ENCODE assay signal across 11 mouse cellular contexts in genomic region chr5:122698041-122698700, GRCm38 (mm10). TPM values are rescaled to one million over a fixed set of nuclear protein-coding genes. Genes with fewer than 3 reads are reported as not detected.
DNase-seq lines count a peak whose midpoint lies in the region; ATAC-seq and TF ChIP-seq lines count a peak whose summit lies in the region.
"Had no signal": no experiment of that assay in that cellular context is flagged by ENCODE, and none has a peak within 500 bp of the region (broad histone marks: within the 10 kb centered on the region; RNA-seq: fewer than 3 reads in every experiment).

No protein-coding gene starts in this region.

- H3K4me1 ChIP-seq in lung, postnatal 0 days (ENCODE audit: insufficient read depth, low read depth, low read length), result peaks cover 5% of the 10 kb centered on the region; the same call in 1 of the 2 replicates
- H3K4me1 ChIP-seq: limb, embryonic 15.5 days had no signal

- TF ChIP-seq CTCF in lung, postnatal 0 days (IDR thresholded peaks at IDR 0.05), result no peak

- no peak overlapping the region for H3K4me3 ChIP-seq in lung, postnatal 0 days (ENCODE audit: low read depth, low read length)
- H3K4me3 ChIP-seq: hindbrain, embryonic 12.5 days; limb, embryonic 15.5 days had no signal

- peak; percentile 37; the same call in 1 of the 2 replicates for ATAC-seq in lung, postnatal 0 days
- ATAC-seq: Patski had no signal

- no peak overlapping the region for H3K27ac ChIP-seq in lung, postnatal 0 days (ENCODE audit: low read length)
- H3K27ac ChIP-seq: hindbrain, embryonic 12.5 days; limb, embryonic 15.5 days had no signal

- no peak for TF ChIP-seq EP300 in lung, postnatal 0 days (IDR thresholded peaks at IDR 0.05)

- no peaks in the 10 kb centered on the region for H3K27me3 ChIP-seq in lung, postnatal 0 days (replicated peaks; ENCODE audit: insufficient read depth, low read length)
- H3K27me3 ChIP-seq: hindbrain, embryonic 12.5 days; limb, embryonic 15.5 days; Patski had no signal

- H3K9ac ChIP-seq in lung, postnatal 0 days (replicated peaks; ENCODE audit: low read depth), result no peak overlapping the region
- H3K9ac ChIP-seq: hindbrain, embryonic 12.5 days; limb, embryonic 15.5 days had no signal

- H3K9me3 ChIP-seq in lung, postnatal 0 days (ENCODE audit: low read length), result no peaks in the 10 kb centered on the region
- H3K9me3 ChIP-seq: hindbrain, embryonic 12.5 days; limb, embryonic 15.5 days had no signal

- no peaks in the 10 kb centered on the region for H3K36me3 ChIP-seq in lung, postnatal 0 days (ENCODE audit: insufficient read depth, low read length)
- H3K36me3 ChIP-seq: hindbrain, embryonic 12.5 days; limb, embryonic 15.5 days had no signal

- WGBS in lung, postnatal 0 days, result 63% methylated on average over 10 of the region's 10 CpGs

- no peak overlapping the region for H3K4me2 ChIP-seq in lung, postnatal 0 days (replicated peaks; ENCODE audit: low read depth, low read length)
- H3K4me2 ChIP-seq: hindbrain, embryonic 12.5 days; limb, embryonic 15.5 days had no signal

- peak; percentile 22 for DNase-seq in lung, postnatal 0 days (ENCODE audit: low spot score)
- no peak for DNase-seq in lung, postnatal 4 days
- DNase-seq in brain, adult 2 months (ENCODE audit: low read depth, low spot score), result peak; percentile 44
- peak; percentile 19 for DNase-seq in lung, postnatal 14 days
- DNase-seq in thymus, postnatal 25 days, result peak; percentile 49
- no peak for DNase-seq in frontal cortex, postnatal 10 days (ENCODE audit: low spot score in 2 of 2)
- DNase-seq in layer of hippocampus, postnatal 14 days (ENCODE audit: low spot score in 2 of 2), result no peak
- DNase-seq: right cerebral cortex, postnatal 14 days had no signal

RNA-seq across cellular contexts. Expression of gene P2rx4, which starts 9.2 kb away (rescaled TPM):
- 57.8 and 61.1 TPM in 2 replicates for polyA plus RNA-seq in lung, postnatal 0 days (2015; fragmentation: Nextera tagmentation; extraction: Ambion mirVana)
- 10 to 100 TPM; 11.0 to 11.4 TPM for total RNA-seq in layer of hippocampus, postnatal 14 days (2021)

RNA-seq across cellular contexts. Expression of gene P2rx7, which starts 54.5 kb away (rescaled TPM):
- 6.7 and 7.0 TPM in 2 replicates for polyA plus RNA-seq in lung, postnatal 0 days (2015; fragmentation: Nextera tagmentation; extraction: Ambion mirVana)
- 1 to 10 TPM; 7.8 TPM for total RNA-seq in layer of hippocampus, postnatal 14 days (2021)

Comparison
In these comparisons a context has a peak if more than half of its experiments do, and no peak if none do; other contexts are left out.
1. DNase-seq: peak in lung, postnatal 0 days (single experiment), brain, adult 2 months (single experiment), lung, postnatal 14 days (single experiment) and thymus, postnatal 25 days (single experiment); none in lung, postnatal 4 days (0 of 2), frontal cortex, postnatal 10 days (0 of 2) and layer of hippocampus, postnatal 14 days (0 of 2).